Mouse (Mus musculus): ENCODE measurements around the gene Cd47. TPM values are rescaled to one million over a fixed set of nuclear protein-coding genes. Genes with fewer than 3 reads are reported as not detected.

The Cd47 gene
- total and polyA plus RNA-seq, 3 experiments, result 102 to 277 (median 142) TPM

DNA sequence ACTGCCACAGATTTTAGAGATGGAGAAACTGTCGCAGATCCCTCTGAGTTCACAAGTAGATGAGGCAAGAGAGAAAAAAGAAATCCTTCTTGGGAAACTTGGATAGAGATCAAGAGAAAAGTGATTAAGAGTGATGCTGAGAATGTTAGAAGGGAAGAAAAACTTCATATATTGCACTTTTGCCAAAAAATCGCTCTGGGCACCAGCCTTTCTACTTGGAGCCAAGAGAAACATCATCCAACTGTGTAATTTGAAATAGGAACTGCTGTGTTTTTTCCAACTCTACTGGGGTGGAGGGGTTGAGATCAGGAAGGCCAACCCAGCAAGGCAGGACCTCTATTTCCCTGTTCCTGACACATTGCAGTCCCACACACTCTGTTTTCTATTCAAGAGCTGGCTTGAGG lies 151.0 kb downstream of the Cd47 start:
- DNase-seq (ENCODE audit: extremely low read depth), result no peak
- Histone ChIP-seq H3K4me2 (ENCODE audit: insufficient read depth, low read depth, poor library complexity, severe bottlenecking) (peak overlapping the region; percentile 61), H3K27ac (ENCODE audit: insufficient read depth, low read depth) (peak overlapping the region; percentile 98), H3K27me3 (replicated peaks) (no peaks in the 10 kb centered on the region), H3K4me1 (ENCODE audit: control insufficient read depth in 1 of 2, insufficient read depth in 2 of 2) (peaks cover 22 to 65% of the 10 kb centered on the region in 2 experiments), H3K79me2 (replicated peaks; ENCODE audit: control insufficient read depth, extremely low read depth, insufficient read depth, poor library complexity, severe bottlenecking) (peaks cover 58% of the 10 kb centered on the region), H3K4me3 (replicated peaks in 1 of 3; ENCODE audit: low read depth in 2 of 3, low read length in 2 of 3, poor library complexity in 1 of 3) (no peak overlapping the region), H3K9me3 (replicated peaks; ENCODE audit: low read length) (peaks cover 7% of the 10 kb centered on the region), H3K9ac (ENCODE audit: insufficient read depth, low read depth) (peak overlapping the region; percentile 28), H3K36me3 (replicated peaks in 1 of 2; ENCODE audit: control insufficient read depth in 1 of 2, insufficient read depth in 1 of 2, low read length in 1 of 2) (peaks cover 46 to 64% of the 10 kb centered on the region in 2 experiments)
- in situ Hi-C loops (cut with MboI; ENCODE audit: low pct_ligation_motif_present, low pct_unique_long_range_greater_than_20kb, low sequenced_read_pairs) (no loop called here), dilution Hi-C loops (cut with MboI; ENCODE audit: extremely low pct_ligation_motif_present, extremely low pct_unique_long_range_greater_than_20kb, low sequenced_read_pairs) (no loop called here)
- TF ChIP-seq TBP (conservative IDR thresholded peaks at IDR 0.05; ENCODE audit: low read depth, low read length) (no peak), HCFC1 (IDR thresholded peaks at IDR 0.05; ENCODE audit: low read depth, low read length) (no peak), TCF12 (IDR thresholded peaks at IDR 0.05; ENCODE audit: low read depth, low read length) (no peak), CHD2 (IDR thresholded peaks at IDR 0.05; ENCODE audit: low read length) (no peak), CHD1 (IDR thresholded peaks at IDR 0.05; ENCODE audit: low read depth, low read length) (peak; percentile 69; the same call in 1 of the 2 replicates), ZMIZ1 (IDR thresholded peaks at IDR 0.05; ENCODE audit: low read depth, low read length) (0 out of 2 replicates have a peak, but pooled peaks have one; percentile 67)

- peak overlapping the region; percentile 98 for H3K4me2 ChIP-seq (ENCODE audit: insufficient read depth, low read depth, poor library complexity, severe bottlenecking)
- H3K36me3 ChIP-seq (replicated peaks in 1 of 2; ENCODE audit: control insufficient read depth in 1 of 2, insufficient read depth in 1 of 2, low read length in 1 of 2), result peaks cover 49 to 66% of the 10 kb centered on the region in 2 experiments
- peak overlapping the region in 1 of 3 experiments; percentile 53 for H3K4me3 ChIP-seq (replicated peaks in 1 of 3; ENCODE audit: low read depth in 2 of 3, low read length in 2 of 3, poor library complexity in 1 of 3)
- H3K4me1 ChIP-seq (ENCODE audit: control insufficient read depth in 1 of 2, insufficient read depth in 2 of 2), result peaks cover 26 to 64% of the 10 kb centered on the region in 2 experiments
- H3K9me3 ChIP-seq (replicated peaks; ENCODE audit: low read length), result peaks cover 7% of the 10 kb centered on the region
- H3K27ac ChIP-seq (ENCODE audit: insufficient read depth, low read depth), result peak overlapping the region; percentile 98
- H3K79me2 ChIP-seq (replicated peaks; ENCODE audit: control insufficient read depth, extremely low read depth, insufficient read depth, poor library complexity, severe bottlenecking), result peaks cover 65% of the 10 kb centered on the region
- no peaks in the 10 kb centered on the region for H3K27me3 ChIP-seq (replicated peaks)
- peak; percentile 63 for DNase-seq (ENCODE audit: extremely low read depth)
- no peak; the same call in 1 of the 2 replicates for TF ChIP-seq SIN3A (IDR thresholded peaks at IDR 0.05; ENCODE audit: low read length)
- TF ChIP-seq TCF12 (IDR thresholded peaks at IDR 0.05; ENCODE audit: low read depth, low read length), result peak; percentile 54; the same call in 1 of the 2 replicates
- TF ChIP-seq EP300 (IDR thresholded peaks at IDR 0.05; ENCODE audit: low read length), result peak; percentile 89
- peak; percentile 87 for TF ChIP-seq IRF4 (IDR thresholded peaks at IDR 0.05; ENCODE audit: low read depth, low read length)
- peak; percentile 94 for TF ChIP-seq JUN (IDR thresholded peaks at IDR 0.05; ENCODE audit: insufficient read depth, low read depth, low read length)
- peak; percentile 87 for TF ChIP-seq JUND (conservative IDR thresholded peaks at IDR 0.05; ENCODE audit: low read depth, low read length)
- peak; percentile 56; the same call in 1 of the 2 replicates for TF ChIP-seq MEF2A (IDR thresholded peaks at IDR 0.05; ENCODE audit: borderline replicate concordance, low read depth, low read length)
- TF ChIP-seq MXI1 (IDR thresholded peaks at IDR 0.05; ENCODE audit: low read depth, low read length), result 0 out of 2 replicates have a peak, but pooled peaks have one; percentile 24
- TF ChIP-seq RAD21 (IDR thresholded peaks at IDR 0.05; ENCODE audit: low read depth, low read length), result no peak; the same call in 1 of the 2 replicates
- TF ChIP-seq POLR2A (IDR thresholded peaks at IDR 0.05; ENCODE audit: low read depth, low read length), result peak; percentile 53
- TF ChIP-seq SMC3 (IDR thresholded peaks at IDR 0.05; ENCODE audit: low read depth, low read length), result peak; percentile 20
- no peak for TF ChIP-seq GABPA (IDR thresholded peaks at IDR 0.05; ENCODE audit: insufficient replicate concordance, low read depth, low read length)
- TF ChIP-seq ETS1 (conservative IDR thresholded peaks at IDR 0.05; ENCODE audit: low read depth, low read length), result peak; percentile 75
- TF ChIP-seq RCOR1 (conservative IDR thresholded peaks at IDR 0.05; ENCODE audit: low read depth, low read length), result 0 out of 2 replicates have a peak, but pooled peaks have one; percentile 47
- peak; percentile 87 for TF ChIP-seq BHLHE40 (IDR thresholded peaks at IDR 0.05; ENCODE audit: low read depth, low read length)
- no peak for TF ChIP-seq POLR2AphosphoS2 (IDR thresholded peaks at IDR 0.05; ENCODE audit: low read depth, low read length)
- TF ChIP-seq MYC (IDR thresholded peaks at IDR 0.05; ENCODE audit: low read depth, low read length), result peak; percentile 86
- TF ChIP-seq MAX (IDR thresholded peaks at IDR 0.05; ENCODE audit: low read length), result peak; percentile 88
- TF ChIP-seq USF1 (IDR thresholded peaks at IDR 0.05; ENCODE audit: low read depth, low read length), result no peak
- no peak for TF ChIP-seq NRF1 (IDR thresholded peaks at IDR 0.05; ENCODE audit: low read depth, low read length)
- dilution Hi-C loops (cut with MboI; ENCODE audit: extremely low pct_ligation_motif_present, extremely low pct_unique_long_range_greater_than_20kb, low sequenced_read_pairs) (no loop called here), in situ Hi-C loops (cut with MboI; ENCODE audit: low pct_ligation_motif_present, low pct_unique_long_range_greater_than_20kb, low sequenced_read_pairs) (no loop called here)
- H3K9ac ChIP-seq (ENCODE audit: insufficient read depth, low read depth), result peak overlapping the region; percentile 93
Measured at GRCm38 (mm10) chr16:49951925-49952523, 151.7 kb downstream of the Cd47 start.
